Mouse (Mus musculus) forebrain, embryonic 16.5 days (tissue): ENCODE measurements at regions not wholly inside any gene's neighbourhood (a gene's known extent, or its start where the extent isn't known, plus 50 kb on each side); places are given as distances from the start of the nearest gene placed in this dataset.

Source experiments
- ATAC-seq: fragments of 200-750 bp; cut with Nextera tagmentation; 2 replicates; pipeline ENCODE4 v1.8.0; 2017; ENCODE audit warnings: mild to moderate bottlenecking, moderate library complexity
- H3K27ac ChIP-seq: fragments of 300-500 bp; sonication (generic); 2 replicates; pipeline ENCODE4 v1.5.1; 2014; ENCODE audit warnings: low read length, control low read depth
- H3K27me3 ChIP-seq: fragments of 300-500 bp; sonication (generic); replicated peaks from 2 replicates; pipeline ENCODE4 v1.6.1; 2014; ENCODE audit warnings: low read length; ENCODE audit not compliant: control insufficient read depth, insufficient read depth
- H3K36me3 ChIP-seq: fragments of 300-500 bp; sonication (generic); 2 replicates; pipeline ENCODE4 v1.6.1; 2014; ENCODE audit not compliant: control insufficient read depth, insufficient read depth
- H3K4me1 ChIP-seq: fragments of 300-500 bp; sonication (generic); replicated peaks from 2 replicates; pipeline ENCODE4 v1.6.1; 2014; ENCODE audit warnings: low read length; ENCODE audit not compliant: control insufficient read depth, insufficient read depth
- H3K4me2 ChIP-seq: fragments of 300-500 bp; sonication (generic); 2 replicates; pipeline ENCODE4 v1.6.1; 2014; ENCODE audit warnings: mild to moderate bottlenecking, low read length, control low read depth
- H3K4me3 ChIP-seq: fragments of 300-500 bp; sonication (generic); replicated peaks from 2 replicates; pipeline ENCODE4 v1.5.1; 2014; ENCODE audit warnings: mild to moderate bottlenecking, low read length, control low read depth
- H3K9ac ChIP-seq: fragments of 300-500 bp; sonication (generic); replicated peaks from 2 replicates; pipeline ENCODE4 v1.6.1; 2014; ENCODE audit warnings: low read depth, low read length, control low read depth
- H3K9me3 ChIP-seq: fragments of 300-500 bp; sonication (generic); 2 replicates; pipeline ENCODE4 v1.6.1; 2016; ENCODE audit warnings: low read length; ENCODE audit not compliant: control insufficient read depth
- WGBS: fragments of 180-500 bp; shearing (Covaris S2); extraction: QIAGEN DNeasy Blood & Tissue Kit; methylation state at CpG from one replicate; pipeline ENCODE4 v1.1.7; 2014; 5-methylcytosine and 5-hydroxymethylcytosine counted together

- Histone ChIP-seq H3K27ac (no peak overlapping the region), H3K9ac (no peak overlapping the region), H3K36me3 (no peaks in the 10 kb centered on the region), H3K4me1 (peaks cover 6% of the 10 kb centered on the region; the same call in 1 of the 2 replicates), H3K4me3 (no peak overlapping the region), H3K9me3 (no peaks in the 10 kb centered on the region), H3K27me3 (no peaks in the 10 kb centered on the region), H3K4me2 (no peak overlapping the region)
- no peak for ATAC-seq
- WGBS: 52% methylated on average over 8 of the region's 8 CpGs
Measured at GRCm38 (mm10) chr3:103517376-103518304, 57.4 kb upstream of the Syt6 start.

- peak; percentile 81 for ATAC-seq
- Histone ChIP-seq H3K4me2 (no peak overlapping the region), H3K27me3 (no peaks in the 10 kb centered on the region), H3K9ac (no peak overlapping the region), H3K4me3 (no peak overlapping the region), H3K36me3 (no peaks in the 10 kb centered on the region), H3K9me3 (no peaks in the 10 kb centered on the region), H3K4me1 (peaks cover 6% of the 10 kb centered on the region; the same call in 1 of the 2 replicates), H3K27ac (peak overlapping the region; percentile 60)
- WGBS: 70% methylated on average over 2 of the region's 2 CpGs
Measured at GRCm38 (mm10) chr3:103518624-103519023, 56.4 kb upstream of the Syt6 start.
